Mouse (Mus musculus) brain, embryonic 18.5 days (tissue): Measurements from ENCODE around the gene Cdkn1a.
"Not testable (repeated sequence)": the region's sequence is repeated elsewhere in the genome, so short reads cannot be mapped to it uniquely, and the experiment has no call there.

Experiments
- DNase-seq: peaks from one replicate; pipeline ENCODE4 v3.0.0-alpha.2; 2012; ENCODE audit warnings: low read depth, low spot score

Cdkn1a gene

DNA sequence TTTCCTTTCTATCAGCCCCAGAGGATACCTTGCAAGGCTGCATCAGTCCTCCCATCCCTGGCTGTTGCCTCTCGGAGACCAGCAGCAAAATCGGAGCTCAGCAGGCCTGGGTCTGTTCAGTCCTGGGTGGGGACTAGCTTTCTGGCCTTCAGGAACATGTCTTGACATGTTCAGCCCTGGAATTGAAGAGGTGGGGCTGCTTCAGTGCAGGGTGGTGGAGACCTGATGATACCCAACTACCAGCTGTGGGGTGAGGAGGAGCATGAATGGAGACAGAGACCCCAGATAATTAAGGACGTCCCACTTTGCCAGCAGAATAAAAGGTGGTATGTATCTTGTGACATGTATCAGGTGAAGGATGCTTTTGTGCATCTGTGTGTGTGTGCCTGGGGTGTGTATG is at the start of gene Cdkn1a:
Gene Cdkn1a (plus strand): TSS at position 201 of the 400 bp plus-strand sequence.
- no peak for DNase-seq

DNA sequence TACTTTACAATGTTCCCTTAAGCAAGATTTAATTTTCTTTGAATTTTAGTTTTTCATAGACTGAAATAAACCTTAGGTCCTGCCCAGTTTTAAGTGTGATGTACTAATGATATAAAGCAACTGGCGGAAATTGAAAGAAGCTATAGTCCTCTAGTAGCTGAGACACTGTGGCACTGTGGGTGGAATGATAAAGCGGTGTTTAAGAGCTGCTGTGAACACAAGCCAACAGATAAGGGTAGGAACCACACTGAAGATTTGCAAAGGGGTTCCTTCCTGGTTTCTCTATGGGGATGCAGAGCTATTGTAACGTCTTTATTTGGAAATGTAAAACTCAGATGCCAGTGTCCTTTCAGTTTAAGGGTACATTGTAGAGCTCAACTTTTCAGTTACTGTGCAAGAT is 49.1 kb upstream of the Cdkn1a start:
- not testable (repeated sequence) for DNase-seq

DNA sequence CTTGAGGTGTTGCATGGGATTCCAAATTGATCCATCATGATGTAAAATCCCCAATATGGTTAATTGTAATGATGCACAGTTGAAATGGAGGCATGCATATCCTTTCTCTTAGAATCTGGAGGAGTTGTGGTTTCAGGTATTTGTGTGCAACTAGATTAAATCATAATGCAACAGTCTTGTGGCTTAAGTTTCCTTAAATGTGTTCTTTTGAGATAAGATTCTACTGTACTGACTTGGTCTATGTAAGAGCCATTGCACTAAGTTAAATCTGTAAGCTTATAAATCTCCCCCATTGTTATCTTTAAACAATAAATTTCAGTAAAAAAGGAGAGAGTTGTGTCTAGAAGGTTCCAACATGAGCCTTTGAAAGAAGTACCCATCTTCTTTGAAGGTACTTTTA is 48.2 kb upstream of the Cdkn1a start:
- no peak for DNase-seq

DNA sequence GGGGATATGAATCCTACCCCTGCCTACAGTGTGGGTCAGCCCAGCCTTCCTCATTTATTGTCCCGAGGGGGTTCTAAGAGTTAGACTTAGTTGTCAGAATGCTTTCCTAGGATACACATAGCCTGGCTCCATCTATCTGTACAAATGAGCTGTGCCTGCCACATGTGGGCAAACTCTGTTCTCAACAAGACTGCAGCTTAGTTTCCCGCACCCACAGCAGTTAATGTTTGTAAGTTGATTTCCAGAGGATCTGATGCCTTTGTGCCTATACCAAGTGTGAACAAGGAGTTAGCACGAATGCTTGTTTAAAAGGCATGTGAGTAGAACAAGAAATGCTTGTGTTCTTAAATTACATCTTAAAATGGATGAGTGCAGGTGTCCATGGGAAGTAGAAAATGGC is 47.2 kb upstream of the Cdkn1a start:
- no peak for DNase-seq

DNA sequence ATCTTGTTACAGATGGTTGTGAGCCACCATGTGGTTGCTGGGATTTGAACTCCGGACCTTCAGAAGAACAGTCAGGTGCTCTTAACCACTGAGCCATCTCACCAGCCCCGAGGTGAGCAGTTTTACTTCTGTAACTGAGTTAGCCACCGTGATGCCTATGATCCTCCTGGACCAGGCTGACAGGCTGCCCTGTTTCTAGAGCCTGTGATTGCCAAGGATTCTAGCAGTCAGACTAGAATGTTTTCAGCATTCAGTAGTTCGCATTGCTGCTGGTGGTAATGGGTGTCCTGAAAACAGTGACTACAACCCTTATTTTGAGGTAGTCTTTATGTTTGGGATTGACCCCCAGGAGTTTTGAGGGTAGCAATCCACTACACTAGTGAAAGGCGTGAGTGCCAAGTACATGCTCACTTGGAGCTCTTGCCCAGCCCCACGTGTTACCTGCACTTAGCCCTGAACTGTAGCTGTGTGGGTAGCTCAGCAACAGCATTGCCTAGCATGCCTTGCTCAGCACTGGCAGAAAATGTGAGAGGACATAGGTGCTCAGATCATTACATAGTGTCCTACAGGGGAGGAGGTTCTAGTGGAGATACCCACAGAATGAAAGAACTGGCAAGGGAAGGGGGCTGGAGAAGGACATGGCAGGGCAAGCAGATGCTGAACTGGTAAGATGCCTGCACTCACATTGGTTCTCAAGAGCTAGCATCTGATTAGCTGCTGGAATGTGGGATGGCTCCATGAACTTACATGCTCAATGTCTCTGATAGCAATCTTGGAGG is 46.4 kb upstream of the Cdkn1a start:
- no peak for DNase-seq

DNA sequence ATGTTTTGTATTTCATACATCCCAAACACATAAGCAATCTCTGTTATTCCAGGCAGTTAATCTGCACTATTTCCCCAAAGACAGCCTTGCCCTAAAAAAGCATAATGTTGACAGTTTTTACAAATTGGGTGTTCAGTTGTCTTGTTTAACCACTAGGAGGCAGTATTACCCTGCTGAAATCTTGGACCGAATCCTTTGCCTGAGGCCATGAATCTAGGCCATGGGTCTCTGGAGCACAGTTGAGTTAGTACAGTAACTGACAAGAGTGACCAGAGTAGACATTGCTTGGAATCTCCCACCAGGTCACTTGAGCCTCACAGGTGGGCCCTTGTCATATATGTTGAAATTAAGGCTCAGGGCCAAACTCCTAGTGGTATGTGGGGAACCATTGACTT is 45.9 kb upstream of the Cdkn1a start:
- no peak for DNase-seq

DNA sequence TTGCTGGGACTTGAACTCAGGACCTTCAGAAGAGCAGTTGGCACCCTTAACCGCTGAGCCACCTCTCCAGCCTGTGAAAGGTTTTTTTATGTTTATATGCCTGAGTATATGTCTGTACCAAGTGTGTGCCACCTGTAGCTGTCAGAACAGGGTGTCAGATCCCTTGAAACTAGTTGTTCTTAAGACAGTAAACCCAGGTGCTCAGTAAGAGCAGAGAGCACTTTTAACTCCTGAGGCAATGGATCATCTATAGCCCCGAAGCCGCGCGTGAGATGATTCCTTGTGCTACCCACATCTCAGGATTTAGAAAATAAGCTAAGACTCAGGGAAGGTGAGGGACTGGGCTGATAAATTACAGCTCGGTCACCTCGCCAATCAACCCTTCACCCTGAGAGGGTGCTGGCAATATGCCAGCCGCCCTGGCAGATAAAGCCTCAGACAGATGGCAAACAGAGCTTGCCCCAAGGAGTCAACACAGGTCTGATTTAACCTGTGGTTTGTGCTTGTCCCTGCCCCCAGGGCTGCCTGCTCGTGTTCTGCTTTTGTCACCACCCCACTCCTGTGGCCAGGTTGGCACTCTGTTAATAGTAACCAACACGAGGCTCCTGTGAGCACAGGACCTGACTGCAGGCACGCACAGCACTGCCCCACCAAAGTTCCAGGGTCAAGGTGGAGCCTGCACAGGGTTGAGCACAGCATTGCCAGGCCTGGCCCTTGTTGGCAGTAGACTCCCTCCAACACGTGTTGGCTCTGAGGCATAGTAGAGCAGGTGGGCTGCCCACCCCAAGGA is 44.8 kb upstream of the Cdkn1a start:
- no peak for DNase-seq

DNA sequence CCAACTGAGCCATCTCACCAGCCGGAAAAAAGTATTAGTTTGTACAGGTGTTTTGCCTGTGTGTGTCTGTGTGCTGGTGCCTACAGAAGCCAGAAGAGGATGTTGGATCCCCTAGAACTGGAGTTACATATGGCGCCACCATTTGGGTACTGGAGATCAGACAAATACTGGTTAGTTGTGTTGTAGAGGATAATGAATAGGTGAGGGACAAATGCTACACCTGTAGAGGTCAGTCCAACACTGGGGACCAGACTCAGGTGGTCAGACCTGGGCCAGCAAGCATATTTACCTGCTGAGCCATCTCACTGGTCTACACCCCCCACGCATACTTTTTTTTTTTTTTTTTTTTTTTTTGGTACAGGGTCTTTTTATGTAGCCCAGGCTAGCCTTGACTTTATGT is 43.9 kb upstream of the Cdkn1a start:
- no peak for DNase-seq

DNA sequence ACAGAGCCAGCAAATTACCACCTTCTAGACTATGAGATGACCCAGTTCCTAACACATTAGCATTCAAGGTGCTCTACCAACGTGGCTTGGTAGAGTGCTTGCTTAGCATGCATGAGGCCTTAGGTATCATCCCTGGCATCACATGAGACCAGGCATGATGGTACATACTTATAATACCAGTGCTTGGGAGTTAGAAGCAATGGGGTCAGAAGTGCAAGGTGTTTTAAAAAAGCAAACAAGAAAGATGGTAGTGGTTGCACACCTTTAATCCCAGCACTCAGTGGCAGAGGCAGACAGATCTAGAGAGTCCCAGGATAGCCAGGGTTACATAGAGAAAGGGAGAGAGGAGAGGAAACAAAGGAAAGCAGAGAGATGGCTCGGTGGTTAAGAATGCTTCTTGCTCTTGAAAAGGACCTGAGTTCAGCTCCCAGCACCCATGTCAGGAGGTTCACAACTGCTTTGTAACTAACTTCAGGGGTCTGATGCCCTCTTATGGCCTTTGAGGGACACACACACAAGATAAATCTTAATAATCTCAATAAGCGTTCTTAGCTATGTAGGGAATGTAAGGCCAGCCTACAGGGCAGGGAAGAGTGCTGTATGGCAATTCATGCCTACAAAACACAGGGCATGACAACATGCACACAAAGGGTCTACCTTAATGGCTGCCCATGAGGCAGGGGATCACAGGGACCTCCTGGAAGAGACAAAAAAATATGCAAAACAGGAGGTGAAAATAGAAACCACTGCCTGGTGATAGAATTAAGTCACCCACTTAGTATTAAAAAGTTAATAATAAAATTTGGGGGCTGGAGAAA is 42.9 kb upstream of the Cdkn1a start:
- DNase-seq, result no peak

DNA sequence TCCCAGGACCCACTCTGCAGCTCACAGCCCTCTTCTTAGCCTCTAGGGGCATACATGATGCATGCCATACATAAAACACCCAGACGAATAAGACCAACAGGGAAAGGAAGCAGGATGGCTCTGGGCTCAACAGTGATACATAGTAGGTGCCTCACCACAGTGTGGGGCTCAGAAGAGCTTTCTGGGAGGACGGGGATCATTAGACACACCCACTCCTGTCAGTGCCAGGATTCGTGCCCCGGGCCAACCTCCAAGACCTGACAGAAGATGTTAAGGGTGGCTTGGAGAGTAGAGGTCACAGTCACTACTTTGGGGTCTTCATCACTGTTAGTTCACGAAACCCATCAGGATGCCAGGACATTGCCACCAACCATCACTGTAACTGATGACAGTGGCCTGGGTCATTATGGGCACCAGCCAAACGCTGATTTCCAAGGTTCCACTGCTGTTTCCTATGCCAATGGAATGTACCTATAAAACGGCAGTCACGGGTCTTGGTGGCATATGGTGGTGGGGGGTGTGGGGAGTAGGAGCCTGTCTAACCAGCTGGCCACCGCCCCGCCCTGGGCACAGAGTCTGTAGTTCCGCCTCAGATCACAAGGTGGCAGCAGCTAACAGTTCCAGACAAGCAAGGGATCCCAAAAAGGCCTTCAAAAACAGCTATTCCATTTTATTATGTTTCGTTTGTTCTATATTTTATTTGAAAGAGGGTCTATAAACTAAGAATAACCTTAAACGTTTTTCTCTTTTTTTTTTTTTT is 41.8 kb upstream of the Cdkn1a start:
- DNase-seq, result no peak

DNA sequence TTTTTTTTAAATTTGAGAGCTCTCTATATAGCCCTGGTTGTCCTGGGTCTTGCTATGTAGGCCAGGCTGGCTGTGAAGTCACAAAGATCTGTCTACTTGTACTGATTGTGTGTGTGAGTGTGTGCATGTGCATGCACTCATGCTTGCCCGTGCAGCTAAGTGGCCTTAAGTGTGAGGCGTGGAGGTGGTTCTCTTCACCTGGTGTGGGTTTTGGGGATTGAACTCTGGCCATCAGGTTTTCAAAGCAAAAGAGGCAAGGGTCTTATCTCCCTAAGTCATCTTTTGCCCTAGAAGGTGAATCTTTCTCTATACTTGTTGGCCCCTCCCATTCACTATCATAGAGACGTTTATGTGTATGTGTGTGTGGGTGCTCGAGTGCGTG is 41.3 kb upstream of the Cdkn1a start:
- no peak for DNase-seq

DNA sequence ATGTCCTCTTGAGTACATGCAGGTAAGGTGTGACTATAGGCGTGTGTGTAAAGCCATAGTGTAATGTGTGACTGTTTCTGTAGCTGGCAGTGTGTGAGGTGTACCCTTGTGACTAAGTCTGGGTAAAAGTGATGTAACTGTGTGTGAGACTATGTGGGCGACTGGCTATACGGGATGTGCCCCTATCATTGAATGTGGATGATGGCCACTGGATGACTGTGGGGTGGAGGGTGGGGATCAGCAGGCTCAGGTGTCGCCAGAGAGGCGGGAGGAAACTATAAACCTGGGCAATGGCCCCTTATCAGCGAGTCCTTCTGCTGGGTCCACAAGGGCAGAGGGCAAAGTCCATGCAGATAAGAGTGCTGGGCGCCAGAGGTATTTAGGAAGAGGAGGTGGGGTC is 40.9 kb upstream of the Cdkn1a start:
- no peak for DNase-seq

DNA sequence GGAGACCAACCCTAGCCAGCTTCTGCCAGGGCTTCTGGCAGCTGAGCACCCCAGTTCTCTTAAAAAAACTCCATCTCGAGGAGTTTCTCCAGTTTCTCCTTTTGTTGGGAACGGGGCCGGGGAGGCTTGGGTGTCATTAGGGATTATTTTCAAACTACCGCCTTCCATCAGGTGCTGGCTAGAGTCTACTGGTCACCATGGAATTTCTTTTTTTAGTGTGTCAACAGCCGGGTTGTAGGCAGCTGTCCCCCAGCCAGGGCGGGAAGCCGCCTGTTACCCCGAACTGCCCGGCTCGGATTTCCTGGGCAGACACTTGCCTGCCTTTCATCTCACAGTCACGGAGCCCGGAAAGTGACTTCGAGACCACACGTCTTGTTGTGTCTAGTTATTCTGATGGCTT is 40.0 kb upstream of the Cdkn1a start:
- DNase-seq, result no peak

DNA sequence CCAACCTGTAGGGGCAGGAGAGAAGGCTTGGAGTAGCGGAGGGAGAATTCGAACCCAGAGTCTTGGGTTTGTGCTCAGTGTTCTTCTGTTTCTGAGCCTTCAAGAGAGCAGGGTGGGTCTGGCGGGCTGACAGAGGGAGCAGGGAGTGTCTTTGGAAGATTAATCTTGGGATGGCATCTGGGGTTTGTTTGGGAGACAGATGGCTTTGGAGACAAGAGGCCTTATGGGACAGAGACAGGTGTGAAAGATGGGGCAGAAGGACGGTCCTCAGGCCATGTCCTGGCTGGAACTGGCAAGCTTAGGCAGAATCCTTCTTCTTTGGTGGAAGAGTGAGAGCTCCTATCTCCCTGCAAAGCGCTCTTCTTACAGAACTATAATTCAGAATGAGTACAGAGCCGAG is 37.7 kb upstream of the Cdkn1a start:
- no peak for DNase-seq

DNA sequence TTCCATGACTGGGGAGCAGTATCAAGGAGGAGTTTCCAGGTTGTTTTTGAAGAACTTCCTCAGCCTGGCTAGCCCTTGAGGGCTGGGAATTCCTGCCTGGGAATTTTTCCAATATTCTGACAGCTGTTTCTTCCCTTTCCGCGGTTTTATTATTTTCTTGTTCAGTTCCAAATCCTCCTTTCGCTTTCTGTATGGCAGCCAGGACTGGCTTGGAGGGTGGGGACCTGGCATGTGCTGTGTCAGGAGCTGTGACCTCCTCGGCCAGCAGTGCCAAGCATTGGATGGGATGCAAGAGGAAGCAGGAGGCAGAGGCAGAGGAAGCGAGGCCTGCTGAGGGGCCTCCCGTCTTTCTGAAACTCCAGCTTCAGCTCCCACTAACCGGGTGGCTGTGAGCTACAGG is 36.9 kb upstream of the Cdkn1a start:
- DNase-seq, result no peak

DNA sequence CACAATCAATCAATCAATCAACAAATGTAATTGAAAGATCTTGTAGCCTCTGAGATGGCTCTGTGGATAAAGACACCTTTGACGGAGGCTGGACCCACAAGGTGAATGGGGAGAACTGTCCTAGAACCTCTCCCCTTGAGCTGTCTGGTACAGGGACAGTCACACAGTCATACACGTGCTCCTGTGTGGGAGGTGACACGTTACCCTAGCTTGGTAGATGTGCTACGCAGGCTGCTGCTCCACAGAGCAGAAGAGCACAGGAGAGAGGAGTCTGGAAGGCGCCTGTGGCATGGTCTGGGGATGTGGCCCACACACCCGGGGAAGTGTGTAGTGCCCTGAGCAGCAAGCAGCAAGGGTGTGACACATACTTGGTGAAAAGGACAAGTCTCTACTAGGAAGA is 36.3 kb upstream of the Cdkn1a start:
- no peak for DNase-seq

DNA sequence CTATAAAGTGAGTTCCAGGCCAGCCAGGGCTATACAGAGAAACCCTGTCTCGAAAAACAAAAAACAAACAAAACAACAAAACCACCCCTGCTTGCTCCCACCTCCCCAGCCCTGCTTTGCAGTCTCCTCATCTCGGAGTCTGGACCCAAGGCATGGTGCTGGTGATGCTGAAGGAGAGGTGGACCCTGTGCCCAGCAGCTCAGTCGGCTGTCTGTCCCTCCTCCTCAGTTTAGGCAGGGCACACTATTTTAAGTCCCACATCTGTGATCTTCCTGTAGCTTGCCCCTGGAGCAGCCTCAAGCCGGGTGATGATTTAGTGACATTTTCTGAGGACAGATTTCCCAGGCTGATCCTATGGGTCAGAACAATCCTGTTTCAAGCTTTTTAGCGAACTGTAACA is 35.2 kb upstream of the Cdkn1a start:
- DNase-seq, result no peak

DNA sequence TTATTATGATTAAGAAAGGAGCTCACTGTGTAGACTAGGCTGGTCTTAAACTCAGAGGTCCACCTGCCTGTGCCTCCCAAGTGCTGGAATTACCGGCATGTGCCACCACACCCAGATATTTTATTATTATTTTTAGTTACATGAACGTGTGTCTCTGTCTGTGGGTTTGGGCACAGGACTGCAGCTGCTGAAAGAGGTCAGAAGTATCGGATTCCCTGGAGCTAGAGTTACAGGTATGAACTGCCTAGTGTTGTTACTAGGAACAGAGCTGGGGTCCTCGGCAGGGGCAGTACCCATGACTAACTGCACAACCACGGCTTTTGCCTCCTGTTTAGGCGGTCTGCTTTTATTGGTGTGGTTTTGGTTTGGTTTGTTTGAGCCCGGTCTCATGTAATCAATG is 34.6 kb upstream of the Cdkn1a start:
- DNase-seq, result no peak

DNA sequence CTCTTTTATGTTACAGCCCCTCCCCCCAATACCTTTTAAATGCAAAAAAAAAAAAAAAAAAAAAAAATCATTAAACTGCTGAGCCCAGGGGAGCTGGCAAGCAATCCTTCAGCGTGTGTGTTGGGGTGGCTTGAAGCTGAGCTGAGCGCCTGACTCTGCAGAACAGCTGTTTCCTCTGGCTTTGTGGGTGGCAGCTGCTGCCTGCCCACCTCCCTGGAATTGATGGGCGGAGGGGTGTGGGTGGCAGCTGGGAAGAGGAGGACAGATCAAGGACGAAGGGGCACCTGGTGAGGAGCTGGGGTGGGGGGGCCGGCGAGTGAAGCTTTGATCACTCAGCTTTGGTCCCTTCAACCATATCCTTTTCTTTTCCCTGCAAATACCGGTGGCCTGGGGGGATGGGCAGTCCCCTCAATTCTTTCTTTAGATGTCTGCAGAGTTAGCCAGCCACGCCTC is 34.1 kb upstream of the Cdkn1a start:
- no peak for DNase-seq

DNA sequence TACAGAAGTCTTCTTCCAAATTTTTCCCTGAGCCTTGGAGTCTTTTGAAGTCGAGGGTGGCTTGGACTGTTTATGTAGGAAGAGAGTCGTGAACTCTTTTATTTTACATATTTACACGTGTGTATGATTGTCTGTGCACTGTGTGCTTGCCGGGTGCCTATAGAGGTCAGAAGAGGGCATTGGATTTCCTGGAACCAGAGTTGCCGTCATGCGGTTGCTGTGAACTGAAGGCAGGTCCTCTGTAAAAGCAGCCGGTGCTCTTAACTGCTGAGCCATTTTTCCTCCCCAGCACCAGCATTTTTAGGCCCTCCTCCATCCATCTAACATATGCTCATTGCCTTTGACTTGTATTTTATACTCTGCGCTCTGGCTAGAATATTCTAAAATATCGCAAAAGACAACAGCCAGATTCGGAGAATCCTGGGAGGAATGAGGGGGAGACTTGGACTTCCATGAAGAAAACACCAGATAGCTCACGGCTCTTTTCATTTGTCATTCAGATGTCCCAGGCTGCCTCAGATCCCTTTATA is 33.4 kb upstream of the Cdkn1a start:
- DNase-seq, result no peak

DNA sequence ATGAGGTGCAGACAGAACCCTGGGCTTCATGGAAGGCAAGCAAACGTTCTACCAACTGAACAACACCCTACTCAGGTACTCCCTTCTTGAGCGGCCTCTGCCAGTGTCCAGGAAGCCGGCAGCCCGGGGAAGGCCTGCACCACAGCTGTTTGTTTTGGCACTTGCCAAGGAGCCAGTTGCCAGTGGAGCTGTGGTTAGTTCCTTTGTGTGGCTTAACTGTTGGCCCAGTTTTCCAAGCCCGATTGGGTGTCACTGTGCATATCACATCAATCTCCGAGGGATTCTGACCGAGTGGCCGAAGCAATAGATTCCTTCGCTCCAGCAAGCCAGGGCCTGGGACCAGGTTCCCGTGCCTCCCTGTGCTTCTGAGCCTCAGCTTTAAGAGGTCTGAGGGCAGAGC is 32.8 kb upstream of the Cdkn1a start:
- no peak for DNase-seq
